Comparison of ENCODE assay signal across 8 mouse cellular contexts in the genomic region with DNA sequence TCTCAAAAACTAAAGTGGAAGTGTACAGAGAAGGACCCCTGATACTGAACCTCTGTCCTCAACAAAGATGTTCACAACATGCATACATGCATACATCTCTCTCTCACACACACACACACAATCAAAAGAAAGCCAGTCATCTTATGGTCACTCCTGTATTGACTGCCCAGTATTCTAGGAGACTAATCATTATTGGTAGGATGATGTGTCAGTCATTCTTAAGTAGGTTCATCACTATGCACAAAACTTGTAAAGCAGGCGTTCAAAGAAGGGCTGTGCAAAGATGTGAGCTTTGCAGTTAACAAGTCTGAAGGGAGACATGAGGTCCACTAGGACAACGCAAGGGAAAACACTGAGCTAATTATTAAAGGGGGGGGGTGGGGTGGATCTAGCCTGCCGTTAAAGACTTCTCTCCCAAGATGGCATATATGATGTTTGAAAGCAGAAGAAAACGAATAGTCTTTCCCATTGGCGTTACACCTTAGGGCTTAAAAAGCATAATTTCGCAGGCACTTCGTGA. TPM values are rescaled to one million over a fixed set of nuclear protein-coding genes. Genes with fewer than 3 reads are reported as not detected.
DNase-seq lines count a peak whose midpoint lies in the region; ATAC-seq and TF ChIP-seq lines count a peak whose summit lies in the region.

No protein-coding gene starts in this region.

- no peak for TF ChIP-seq EP300 in liver, postnatal 0 days (IDR thresholded peaks at IDR 0.05; ENCODE audit: low read depth)

- H3K4me1 ChIP-seq in forebrain, embryonic 16.5 days (replicated peaks; ENCODE audit: control insufficient read depth, insufficient read depth, low read length): peaks cover 23% of the 10 kb centered on the region
- peaks cover 29% of the 10 kb centered on the region for H3K4me1 ChIP-seq in liver, postnatal 0 days (ENCODE audit: insufficient read depth)

- no peak for DNase-seq in gastrocnemius, adult 2 months
- DNase-seq in gastrocnemius, postnatal 10 days: no peak
- DNase-seq in liver, postnatal 0 days: peak; percentile 26
- DNase-seq in cerebellum, postnatal 4 days (ENCODE audit: low spot score in 2 of 2): no peak
- no peak for DNase-seq in left cerebral cortex, postnatal 36 days (ENCODE audit: low spot score in 2 of 2)

- ATAC-seq in forebrain, embryonic 16.5 days: no peak
- ATAC-seq in liver, postnatal 0 days: no peak
- no peak for ATAC-seq in granulocyte monocyte progenitor cell, adult 5-6 weeks (replicated peaks; ENCODE audit: poor library complexity, severe bottlenecking)

- no peaks in the 10 kb centered on the region for H3K36me3 ChIP-seq in C2C12 (ENCODE audit: control insufficient read depth, insufficient read depth)
- H3K36me3 ChIP-seq in forebrain, embryonic 16.5 days (ENCODE audit: control insufficient read depth, insufficient read depth): no peaks in the 10 kb centered on the region
- peaks cover 4% of the 10 kb centered on the region; the same call in 1 of the 2 replicates for H3K36me3 ChIP-seq in liver, postnatal 0 days (replicated peaks; ENCODE audit: insufficient read depth, low read length)

- 40% methylated on average over 7 of the region's 7 CpGs for WGBS in forebrain, embryonic 16.5 days
- 27% methylated on average over 7 of the region's 7 CpGs for WGBS in liver, postnatal 0 days (ENCODE audit: insufficient replicate concordance)

- peaks cover 60% of the 10 kb centered on the region for H3K79me2 ChIP-seq in C2C12 (ENCODE audit: control insufficient read depth, insufficient read depth)

- intact Hi-C loops in gastrocnemius, adult 2 months (cut with DNase I): no loop called here
- intact Hi-C loops in left cerebral cortex, postnatal 36 days (cut with DNase I): no loop called here

- peak overlapping the region; percentile 85 for H3K4me2 ChIP-seq in forebrain, embryonic 16.5 days (ENCODE audit: low read length)
- H3K4me2 ChIP-seq in liver, postnatal 0 days (ENCODE audit: low read depth, low read length): peak overlapping the region; percentile 80

- H3K79me3 ChIP-seq in C2C12 (ENCODE audit: low read depth): peaks cover 30% of the 10 kb centered on the region

- H3K9me3 ChIP-seq in forebrain, embryonic 16.5 days (ENCODE audit: control insufficient read depth, low read length): no peaks in the 10 kb centered on the region
- no peaks in the 10 kb centered on the region for H3K9me3 ChIP-seq in liver, postnatal 0 days (ENCODE audit: low read length)

- no peaks in the 10 kb centered on the region for H3K27me3 ChIP-seq in C2C12 (ENCODE audit: control insufficient read depth, insufficient read depth, insufficient read length)
- H3K27me3 ChIP-seq in forebrain, embryonic 16.5 days (replicated peaks; ENCODE audit: control insufficient read depth, insufficient read depth, low read length): no peaks in the 10 kb centered on the region
- no peaks in the 10 kb centered on the region for H3K27me3 ChIP-seq in liver, postnatal 0 days (ENCODE audit: insufficient read depth, low read length)

- peak overlapping the region; percentile 84 for H3ac ChIP-seq in C2C12 (ENCODE audit: control insufficient read depth, insufficient read length, low read depth)

- no peak for TF ChIP-seq CTCF in gastrocnemius, adult 2 months (IDR thresholded peaks at IDR 0.05)
- no peak for TF ChIP-seq CTCF in C2C12 (IDR thresholded peaks at IDR 0.05; ENCODE audit: control insufficient read depth, insufficient read depth, insufficient read length)
- TF ChIP-seq CTCF in liver, postnatal 0 days (IDR thresholded peaks at IDR 0.05; ENCODE audit: low read depth): no peak

- H3K4me3 ChIP-seq in gastrocnemius, adult 2 months: peak overlapping the region; percentile 98
- peak overlapping the region; percentile 89 for H3K4me3 ChIP-seq in C2C12 (ENCODE audit: insufficient read depth, poor library complexity, severe bottlenecking)
- H3K4me3 ChIP-seq in forebrain, embryonic 16.5 days (replicated peaks; ENCODE audit: low read length): peak overlapping the region; percentile 88
- H3K4me3 ChIP-seq in liver, postnatal 0 days (ENCODE audit: low read depth, low read length): peak overlapping the region; percentile 76

- H3K27ac ChIP-seq in gastrocnemius, adult 2 months: peak overlapping the region; percentile 96
- H3K27ac ChIP-seq in forebrain, embryonic 16.5 days (ENCODE audit: low read length): no peak overlapping the region
- peak overlapping the region; percentile 89 for H3K27ac ChIP-seq in liver, postnatal 0 days (ENCODE audit: low read depth)

- peak overlapping the region; percentile 86 for H3K9ac ChIP-seq in forebrain, embryonic 16.5 days (replicated peaks; ENCODE audit: low read depth, low read length)
- peak overlapping the region; percentile 79 for H3K9ac ChIP-seq in liver, postnatal 0 days (replicated peaks)

TF ChIP-seq in C2C12, 6 proteins besides CTCF, POLR2A, EP300 and RAD21:
- no peak for TF ChIP-seq USF1 (IDR thresholded peaks at IDR 0.05; ENCODE audit: low read depth)
- no peak for TF ChIP-seq CEBPB (IDR thresholded peaks at IDR 0.05; ENCODE audit: low read depth)
- no peak for TF ChIP-seq FOSL1 (IDR thresholded peaks at IDR 0.05; ENCODE audit: insufficient read depth, low read length, poor library complexity, severe bottlenecking)
- no peak for TF ChIP-seq MYOD1 (IDR thresholded peaks at IDR 0.05; ENCODE audit: control insufficient read depth, insufficient read length, low read depth)
TF ChIP-seq in C2C12: peak in this region for 0.

RNA-seq across cellular contexts. Expression of a gene that starts 1.0 kb away (rescaled TPM):
- total RNA-seq in gastrocnemius, adult 2 months (2021): 10 to 100 TPM; 12.6 TPM
- 10 to 100 TPM; 18.0 to 22.0 TPM for total RNA-seq in gastrocnemius, postnatal 10 days (2021)
- polyA plus RNA-seq in C2C12 (2012; fragmentation: generic; extraction: Trizol): 13.2 TPM
- polyA plus RNA-seq in forebrain, embryonic 16.5 days (2015; fragmentation: Nextera tagmentation; extraction: Ambion mirVana): 23.5 and 24.0 TPM in 2 replicates
- polyA plus RNA-seq in liver, postnatal 0 days (2015; fragmentation: Nextera tagmentation; extraction: Ambion mirVana): 11.7 and 13.3 TPM in 2 replicates
- total RNA-seq in granulocyte monocyte progenitor cell, adult 5-6 weeks (2014; fragmentation: Nextera tagmentation): 31.5 and 36.8 TPM in 2 replicates
- total RNA-seq in granulocyte monocyte progenitor cell, adult 5-6 weeks (2017): 47.4 and 54.9 TPM in 2 replicates
- 10 to 100 TPM; 34.5 to 38.9 TPM for total RNA-seq in left cerebral cortex, postnatal 36 days (2021)

RNA-seq across cellular contexts. Expression of a gene that starts 1.2 kb away (rescaled TPM):
- total RNA-seq in gastrocnemius, adult 2 months (2021): 10 to 100 TPM in 1 of 2 experiments, 1 to 10 TPM in 1; 9.7 to 12.0 TPM
- 10 to 100 TPM; 12.4 to 16.6 TPM for total RNA-seq in gastrocnemius, postnatal 10 days (2021)
- 17.0 TPM for polyA plus RNA-seq in C2C12 (2012; fragmentation: generic; extraction: Trizol)
- polyA plus RNA-seq in forebrain, embryonic 16.5 days (2015; fragmentation: Nextera tagmentation; extraction: Ambion mirVana): 39.6 and 43.2 TPM in 2 replicates
- polyA plus RNA-seq in liver, postnatal 0 days (2015; fragmentation: Nextera tagmentation; extraction: Ambion mirVana): 50.9 and 54.3 TPM in 2 replicates
- 22.5 and 24.8 TPM in 2 replicates for total RNA-seq in granulocyte monocyte progenitor cell, adult 5-6 weeks (2014; fragmentation: Nextera tagmentation)
- total RNA-seq in granulocyte monocyte progenitor cell, adult 5-6 weeks (2017): 19.8 and 23.7 TPM in 2 replicates
- total RNA-seq in left cerebral cortex, postnatal 36 days (2021): 10 to 100 TPM; 14.2 to 15.2 TPM

RNA-seq across cellular contexts. Expression of a gene that starts 49.1 kb away (rescaled TPM):
- total RNA-seq in gastrocnemius, adult 2 months (2021): 10 to 100 TPM; 46.8 to 50.0 TPM
- 10 to 100 TPM; 53.5 to 59.4 TPM for total RNA-seq in gastrocnemius, postnatal 10 days (2021)
- polyA plus RNA-seq in C2C12 (2012; fragmentation: generic; extraction: Trizol): 70.2 TPM
- 99.8 and 104 TPM in 2 replicates for polyA plus RNA-seq in forebrain, embryonic 16.5 days (2015; fragmentation: Nextera tagmentation; extraction: Ambion mirVana)
- polyA plus RNA-seq in liver, postnatal 0 days (2015; fragmentation: Nextera tagmentation; extraction: Ambion mirVana): 45.5 and 50.7 TPM in 2 replicates
- 150 and 151 TPM in 2 replicates for total RNA-seq in granulocyte monocyte progenitor cell, adult 5-6 weeks (2014; fragmentation: Nextera tagmentation)
- 103 and 127 TPM in 2 replicates for total RNA-seq in granulocyte monocyte progenitor cell, adult 5-6 weeks (2017)
- total RNA-seq in left cerebral cortex, postnatal 36 days (2021): 10 to 100 TPM; 44.0 to 44.1 TPM

RNA-seq across cellular contexts. Expression of a gene that starts 49.3 kb away (rescaled TPM):
- 10 to 100 TPM; 15.8 to 17.5 TPM for total RNA-seq in gastrocnemius, adult 2 months (2021)
- total RNA-seq in gastrocnemius, postnatal 10 days (2021): 10 to 100 TPM; 13.5 to 13.6 TPM
- polyA plus RNA-seq in C2C12 (2012; fragmentation: generic; extraction: Trizol): 11.3 TPM
- polyA plus RNA-seq in forebrain, embryonic 16.5 days (2015; fragmentation: Nextera tagmentation; extraction: Ambion mirVana): 17.0 and 18.7 TPM in 2 replicates
- 5.5 and 6.2 TPM in 2 replicates for polyA plus RNA-seq in liver, postnatal 0 days (2015; fragmentation: Nextera tagmentation; extraction: Ambion mirVana)
- 20.1 and 24.1 TPM in 2 replicates for total RNA-seq in granulocyte monocyte progenitor cell, adult 5-6 weeks (2014; fragmentation: Nextera tagmentation)
- total RNA-seq in granulocyte monocyte progenitor cell, adult 5-6 weeks (2017): 17.4 and 17.6 TPM in 2 replicates
- 10 to 100 TPM; 12.1 to 12.4 TPM for total RNA-seq in left cerebral cortex, postnatal 36 days (2021)
